Mouse (Mus musculus) liver, embryonic 11.5 days (tissue): ENCODE measurements at regions not wholly inside any gene's neighbourhood (a gene's known extent, or its start where the extent isn't known, plus 50 kb on each side); places are given as distances from the start of the nearest gene placed in this dataset.

Experiments
- ATAC-seq: fragments of 200-750 bp; cut with Nextera tagmentation; replicated peaks from 2 replicates; pipeline ENCODE4 v1.8.0; 2017; ENCODE audit warnings: moderate number of reproducible peaks, mild to moderate bottlenecking, moderate TSS enrichment, moderate library complexity; ENCODE audit not compliant: low FRiP score
- DNase-seq: peaks from one replicate; pipeline ENCODE4 v3.0.0-alpha.2; 2017; ENCODE audit warnings: low spot score
- H3K27ac ChIP-seq: fragments of 300-500 bp; sonication (generic); 2 replicates; pipeline ENCODE4 v1.5.1; 2014; ENCODE audit warnings: mild to moderate bottlenecking, low read depth, low read length, control low read depth
- H3K27me3 ChIP-seq: fragments of 300-500 bp; sonication (generic); replicated peaks from 2 replicates; pipeline ENCODE4 v1.6.1; 2014; ENCODE audit warnings: low read length, mixed read lengths; ENCODE audit not compliant: control insufficient read depth, insufficient read depth
- H3K36me3 ChIP-seq: fragments of 300-500 bp; sonication (generic); 2 replicates; pipeline ENCODE4 v1.6.1; 2014; ENCODE audit warnings: mild to moderate bottlenecking, low read length, moderate library complexity, mixed read lengths; ENCODE audit not compliant: control insufficient read depth, insufficient read depth
- H3K4me1 ChIP-seq: fragments of 300-500 bp; sonication (generic); replicated peaks from 2 replicates; pipeline ENCODE4 v1.6.1; 2014; ENCODE audit warnings: low read length, mixed read lengths; ENCODE audit not compliant: control insufficient read depth, insufficient read depth
- H3K4me2 ChIP-seq: fragments of 300-500 bp; sonication (generic); 2 replicates; pipeline ENCODE4 v1.6.1; 2014; ENCODE audit warnings: mild to moderate bottlenecking, control low read depth, moderate library complexity
- H3K4me3 ChIP-seq: fragments of 300-500 bp; sonication (generic); 2 replicates; pipeline ENCODE4 v1.5.1; 2014; ENCODE audit warnings: low read depth, low read length, control low read depth
- H3K9ac ChIP-seq: fragments of 300-500 bp; sonication (generic); 2 replicates; pipeline ENCODE4 v1.6.1; 2014; ENCODE audit warnings: low read depth, low read length, control low read depth
- H3K9me3 ChIP-seq: fragments of 300-500 bp; sonication (generic); 2 replicates; pipeline ENCODE4 v1.6.1; 2016; ENCODE audit warnings: low read length, inconsistent platforms, mixed read lengths; ENCODE audit not compliant: control insufficient read depth
- WGBS: fragments of 180-500 bp; shearing (Covaris S2); extraction: QIAGEN DNeasy Blood & Tissue Kit; methylation state at CpG from one replicate; pipeline ENCODE4 v1.1.7; 2014; 5-methylcytosine and 5-hydroxymethylcytosine counted together

GRCm38 (mm10) chr12:26778796-26779195, 309.8 kb downstream of the Cmpk2 start:
- Histone ChIP-seq H3K36me3 (no peaks in the 10 kb centered on the region), H3K27ac (no peak overlapping the region), H3K27me3 (no peaks in the 10 kb centered on the region), H3K4me3 (no peak overlapping the region), H3K9ac (no peak overlapping the region), H3K4me1 (no peaks in the 10 kb centered on the region), H3K9me3 (0 out of 2 replicates have a peak, but pooled peaks cover 3% of the 10 kb centered on the region), H3K4me2 (no peak overlapping the region)
- WGBS = 69% methylated on average over 3 of the region's 3 CpGs
- DNase-seq (no peak), ATAC-seq (no peak)

GRCm38 (mm10) chr12:26776986-26777385, 308.0 kb downstream of the Cmpk2 start:
- 0 out of 2 replicates have a peak, but pooled peaks cover 3% of the 10 kb centered on the region for H3K9me3 ChIP-seq
- H3K27ac ChIP-seq = no peak overlapping the region
- H3K27me3 ChIP-seq = no peaks in the 10 kb centered on the region
- no peak overlapping the region for H3K9ac ChIP-seq
- H3K4me2 ChIP-seq = no peak overlapping the region
- H3K4me3 ChIP-seq = no peak overlapping the region
- DNase-seq = no peak
- no peaks in the 10 kb centered on the region for H3K4me1 ChIP-seq
- no peaks in the 10 kb centered on the region for H3K36me3 ChIP-seq
- ATAC-seq = no peak
- WGBS = 78% methylated on average over 1 of the region's 1 CpGs

GRCm38 (mm10) chr12:26774016-26774415, 305.0 kb downstream of the Cmpk2 start:
- no peak for DNase-seq
- Histone ChIP-seq H3K4me2 (no peak overlapping the region), H3K4me3 (no peak overlapping the region), H3K9ac (no peak overlapping the region), H3K4me1 (no peaks in the 10 kb centered on the region), H3K36me3 (no peaks in the 10 kb centered on the region), H3K9me3 (no peaks in the 10 kb centered on the region), H3K27ac (no peak overlapping the region), H3K27me3 (no peaks in the 10 kb centered on the region)
- no peak for ATAC-seq
- WGBS = 83% methylated on average over 2 of the region's 2 CpGs

GRCm38 (mm10) chr12:26770753-26771583, 302.0 kb downstream of the Cmpk2 start:
- H3K4me1 ChIP-seq = no peaks in the 10 kb centered on the region
- H3K27me3 ChIP-seq = no peaks in the 10 kb centered on the region
- no peaks in the 10 kb centered on the region for H3K36me3 ChIP-seq
- no peak overlapping the region for H3K27ac ChIP-seq
- H3K9me3 ChIP-seq = no peaks in the 10 kb centered on the region
- H3K4me2 ChIP-seq = no peak overlapping the region
- no peak for DNase-seq
- H3K9ac ChIP-seq = no peak overlapping the region
- WGBS = 81% methylated on average over 1 of the region's 1 CpGs
- H3K4me3 ChIP-seq = no peak overlapping the region
- no peak for ATAC-seq

- H3K36me3 ChIP-seq = no peaks in the 10 kb centered on the region
- WGBS = 64% methylated on average over 3 of the region's 3 CpGs
- no peaks in the 10 kb centered on the region for H3K9me3 ChIP-seq
- H3K27ac ChIP-seq = no peak overlapping the region
- DNase-seq = no peak
- H3K27me3 ChIP-seq = no peaks in the 10 kb centered on the region
- H3K4me2 ChIP-seq = no peak overlapping the region
- ATAC-seq = no peak
- no peaks in the 10 kb centered on the region for H3K4me1 ChIP-seq
- H3K4me3 ChIP-seq = no peak overlapping the region
- H3K9ac ChIP-seq = no peak overlapping the region
Observed at GRCm38 (mm10) chr12:26767551-26767950, 298.5 kb downstream of the Cmpk2 start.

GRCm38 (mm10) chr12:26758657-26759325, 289.8 kb downstream of the Cmpk2 start:
- Histone ChIP-seq H3K9me3 (no peaks in the 10 kb centered on the region), H3K27ac (no peak overlapping the region), H3K4me2 (no peak overlapping the region), H3K36me3 (no peaks in the 10 kb centered on the region), H3K4me3 (no peak overlapping the region), H3K4me1 (no peaks in the 10 kb centered on the region), H3K27me3 (no peaks in the 10 kb centered on the region), H3K9ac (no peak overlapping the region)
- WGBS = 72% methylated on average over 9 of the region's 9 CpGs
- no peak for DNase-seq
- ATAC-seq = no peak

GRCm38 (mm10) chr12:26756284-26756683, 287.3 kb downstream of the Cmpk2 start:
- Histone ChIP-seq H3K9ac (no peak overlapping the region), H3K9me3 (no peaks in the 10 kb centered on the region), H3K36me3 (no peaks in the 10 kb centered on the region), H3K4me2 (no peak overlapping the region), H3K27ac (no peak overlapping the region), H3K27me3 (no peaks in the 10 kb centered on the region), H3K4me1 (no peaks in the 10 kb centered on the region), H3K4me3 (no peak overlapping the region)
- ATAC-seq (no peak), DNase-seq (no peak)
- 58% methylated on average over 2 of the region's 2 CpGs for WGBS

- no peaks in the 10 kb centered on the region for H3K36me3 ChIP-seq
- H3K4me3 ChIP-seq = no peak overlapping the region
- DNase-seq (no peak), ATAC-seq (no peak)
- no peaks in the 10 kb centered on the region for H3K27me3 ChIP-seq
- H3K9me3 ChIP-seq = no peaks in the 10 kb centered on the region
- no peak overlapping the region for H3K9ac ChIP-seq
- H3K4me1 ChIP-seq = no peaks in the 10 kb centered on the region
- WGBS = 82% methylated on average over 2 of the region's 2 CpGs
- H3K27ac ChIP-seq = no peak overlapping the region
- no peak overlapping the region for H3K4me2 ChIP-seq
Observed at GRCm38 (mm10) chr12:26754611-26755010, 285.6 kb downstream of the Cmpk2 start.

GRCm38 (mm10) chr12:26734558-26734897, 265.5 kb downstream of the Cmpk2 start:
- H3K27me3 ChIP-seq = no peaks in the 10 kb centered on the region
- H3K27ac ChIP-seq = no peak overlapping the region
- 59% methylated on average over 3 of the region's 3 CpGs for WGBS
- no peaks in the 10 kb centered on the region for H3K9me3 ChIP-seq
- no peaks in the 10 kb centered on the region for H3K36me3 ChIP-seq
- no peak overlapping the region for H3K4me3 ChIP-seq
- H3K9ac ChIP-seq = no peak overlapping the region
- no peak overlapping the region for H3K4me2 ChIP-seq
- ATAC-seq (no peak), DNase-seq (no peak)
- H3K4me1 ChIP-seq = no peaks in the 10 kb centered on the region
